Mouse (Mus musculus) c-Kit-negative CD71-positive TER-119-positive erythroid progenitor cells, embryonic 14.5 days (primary cell): ENCODE measurements around the gene Ptn.

ENCODE experiments used
- DNase-seq: peaks from one replicate; pipeline ENCODE4 v3.0.0-alpha.2; 2013; ENCODE audit warnings: low read depth, low spot score

Ptn gene

GRCm38 (mm10) chr6:36809747-36810285 lies at the start of gene Ptn:
Gene Ptn, minus strand, starts transcription at chr6:36810220.
- DNase-seq = no peak

GRCm38 (mm10) chr6:36858258-36859041 lies 48.4 kb upstream of the Ptn start:
- DNase-seq = no peak

- DNase-seq = no peak
Observed at GRCm38 (mm10) chr6:36857627-36858257, 47.7 kb upstream of the Ptn start.

- no peak for DNase-seq
Observed at GRCm38 (mm10) chr6:36850422-36851129, 40.6 kb upstream of the Ptn start.

GRCm38 (mm10) chr6:36845288-36845687 lies 35.3 kb upstream of the Ptn start:
- no peak for DNase-seq

- DNase-seq = no peak
Observed at GRCm38 (mm10) chr6:36844258-36844657, 34.2 kb upstream of the Ptn start.

- no peak for DNase-seq
Observed at GRCm38 (mm10) chr6:36843031-36843488, 33.0 kb upstream of the Ptn start.

- no peak for DNase-seq
Observed at GRCm38 (mm10) chr6:36842101-36842922, 32.3 kb upstream of the Ptn start.

GRCm38 (mm10) chr6:36841701-36842100 lies 31.7 kb upstream of the Ptn start:
- DNase-seq = no peak

- no peak for DNase-seq
Observed at GRCm38 (mm10) chr6:36841174-36841573, 31.2 kb upstream of the Ptn start.

GRCm38 (mm10) chr6:36838747-36839146 lies 28.7 kb upstream of the Ptn start:
- no peak for DNase-seq

GRCm38 (mm10) chr6:36835351-36835750 lies 25.3 kb upstream of the Ptn start:
- DNase-seq = no peak

- no peak for DNase-seq
Observed at GRCm38 (mm10) chr6:36834695-36835265, 24.8 kb upstream of the Ptn start.

GRCm38 (mm10) chr6:36832681-36833080 lies 22.7 kb upstream of the Ptn start:
- no peak for DNase-seq

GRCm38 (mm10) chr6:36832207-36832606 lies 22.2 kb upstream of the Ptn start:
- no peak for DNase-seq

GRCm38 (mm10) chr6:36830371-36830925 lies 20.4 kb upstream of the Ptn start:
- no peak for DNase-seq

GRCm38 (mm10) chr6:36819784-36820050 lies 9.7 kb upstream of the Ptn start:
- no peak for DNase-seq

- no peak for DNase-seq
Observed at GRCm38 (mm10) chr6:36819019-36819783, 9.2 kb upstream of the Ptn start.

GRCm38 (mm10) chr6:36818281-36819018 lies 8.4 kb upstream of the Ptn start:
- no peak for DNase-seq
